Mouse (Mus musculus) gastrocnemius, postnatal 10 days (tissue): Measurements from ENCODE around the gene Cttnbp2. TPM values are rescaled to one million over a fixed set of nuclear protein-coding genes. Genes with fewer than 3 reads are reported as not detected.

Experiments
- microRNA-seq, 2 experiments: library from miRNA; unstranded; fragments of <30 nt; microRNA quantifications; one replicate each; pipeline ENCODE4 v1.2.0; 2021
- total RNA-seq, 2 experiments: library from RNA; stranded (reverse); gene quantifications; 2 replicates each; pipeline ENCODE4 v1.2.3; 2021

Gene Cttnbp2
- total RNA-seq, 2 experiments from 2014 or later = 4.0 to 4.6 TPM

Small RNAs within 50 kb of the gene (microRNA-seq; reads per million reads assigned to microRNA genes)
- 0 reads per million in 2 experiments for gene Gm26233
